Mouse (Mus musculus) brain, embryonic 14.5 days (tissue): ENCODE data around the gene Kcnn4.

Experiments
- CTCF ChIP-seq: fragments of 200-500 bp; IDR thresholded peaks from 2 replicates; pipeline ENCODE4 v1.5.1; 2012; ENCODE audit warnings: inconsistent platforms, mild to moderate bottlenecking, moderate library complexity, borderline replicate concordance; ENCODE audit not compliant: insufficient read depth, insufficient read length; ENCODE audit errors: extremely low read depth
- POLR2A ChIP-seq: fragments of 200-500 bp; IDR thresholded peaks from 2 replicates; pipeline ENCODE4 v1.6.1; 2012; ENCODE audit warnings: mild to moderate bottlenecking, inconsistent platforms, borderline replicate concordance; ENCODE audit not compliant: poor library complexity, insufficient read depth, insufficient read length, severe bottlenecking; ENCODE audit errors: extremely low read depth

DNA sequence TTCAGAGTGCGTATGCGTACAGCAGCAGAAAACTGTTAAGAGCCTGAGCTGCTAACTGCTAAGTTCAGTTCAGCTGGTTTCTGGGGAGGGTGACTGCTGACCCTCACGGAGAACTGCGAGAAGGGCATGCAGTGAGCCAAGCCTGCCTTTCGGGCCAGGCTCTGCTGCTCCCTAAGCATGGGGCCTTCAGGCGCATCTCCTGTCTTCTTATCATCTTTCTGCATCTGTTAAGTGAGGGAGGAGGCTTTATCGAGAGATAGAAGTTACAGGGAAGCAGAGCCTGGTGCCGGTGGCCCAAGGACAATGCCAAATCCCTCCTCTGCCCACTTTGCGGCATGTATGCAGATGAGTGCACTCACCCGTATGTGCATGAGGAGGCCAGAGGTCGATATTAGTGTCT, 26.8 kb downstream of the Kcnn4 start:
- TF ChIP-seq POLR2A, result no peak
- no peak for TF ChIP-seq CTCF
